Mouse (Mus musculus): ENCODE results near the gene Sec14l4. TPM values are rescaled to one million over a fixed set of nuclear protein-coding genes. Genes with fewer than 3 reads are reported as not detected.

The Sec14l4 gene
- polyA plus RNA-seq, 1 experiment = 0.17 TPM

- Histone ChIP-seq H3K4me3 (ENCODE audit: insufficient read depth, low read length) (no peak overlapping the region), H3K27ac (ENCODE audit: insufficient read depth, low read length) (no peak overlapping the region), H3K4me1 (ENCODE audit: control insufficient read depth, insufficient read depth, low read length) (peaks cover 3% of the 10 kb centered on the region; the same call in 1 of the 2 replicates)
- TF ChIP-seq CTCF (IDR thresholded peaks at IDR 0.05; ENCODE audit: extremely low read depth, insufficient read depth, low read length) (no peak), POLR2A (IDR thresholded peaks at IDR 0.05; ENCODE audit: extremely low read depth, insufficient read depth, low read length) (no peak)
Observed at GRCm38 (mm10) chr11:4023321-4023720, 7.9 kb upstream of the Sec14l4 start.

GRCm38 (mm10) chr11:4027066-4027465, 4.2 kb upstream of the Sec14l4 start:
- Histone ChIP-seq H3K4me1 (ENCODE audit: control insufficient read depth, insufficient read depth, low read length) (peaks cover 3% of the 10 kb centered on the region; the same call in 1 of the 2 replicates), H3K4me3 (ENCODE audit: insufficient read depth, low read length) (no peak overlapping the region), H3K27ac (ENCODE audit: insufficient read depth, low read length) (no peak overlapping the region)
- TF ChIP-seq POLR2A (IDR thresholded peaks at IDR 0.05; ENCODE audit: extremely low read depth, insufficient read depth, low read length) (no peak), CTCF (IDR thresholded peaks at IDR 0.05; ENCODE audit: extremely low read depth, insufficient read depth, low read length) (no peak)

GRCm38 (mm10) chr11:4027561-4028334, 3.5 kb upstream of the Sec14l4 start:
- peaks cover 3% of the 10 kb centered on the region; the same call in 1 of the 2 replicates for H3K4me1 ChIP-seq (ENCODE audit: control insufficient read depth, insufficient read depth, low read length)
- TF ChIP-seq CTCF (IDR thresholded peaks at IDR 0.05; ENCODE audit: extremely low read depth, insufficient read depth, low read length) (no peak), POLR2A (IDR thresholded peaks at IDR 0.05; ENCODE audit: extremely low read depth, insufficient read depth, low read length) (no peak)
- no peak overlapping the region for H3K4me3 ChIP-seq (ENCODE audit: insufficient read depth, low read length)

GRCm38 (mm10) chr11:4029343-4029742, 1.9 kb upstream of the Sec14l4 start:
- H3K27ac ChIP-seq (ENCODE audit: insufficient read depth, low read length) = no peak overlapping the region
- TF ChIP-seq CTCF (IDR thresholded peaks at IDR 0.05; ENCODE audit: extremely low read depth, insufficient read depth, low read length) = no peak
- no peak for TF ChIP-seq POLR2A (IDR thresholded peaks at IDR 0.05; ENCODE audit: extremely low read depth, insufficient read depth, low read length)
- no peak overlapping the region for H3K4me3 ChIP-seq (ENCODE audit: insufficient read depth, low read length)
- peaks cover 3% of the 10 kb centered on the region; the same call in 1 of the 2 replicates for H3K4me1 ChIP-seq (ENCODE audit: control insufficient read depth, insufficient read depth, low read length)

More at GRCm38 (mm10) chr11:4027561-4028334, 3.5 kb upstream of the Sec14l4 start:
- H3K27ac ChIP-seq (ENCODE audit: insufficient read depth, low read length) = no peak overlapping the region

GRCm38 (mm10) chr11:4031961-4032360, 699 bp downstream of the Sec14l4 start:
- H3K4me3 ChIP-seq (ENCODE audit: insufficient read depth, low read length) = no peak overlapping the region
- peaks cover 3% of the 10 kb centered on the region; the same call in 1 of the 2 replicates for H3K4me1 ChIP-seq (ENCODE audit: control insufficient read depth, insufficient read depth, low read length)
- TF ChIP-seq CTCF (IDR thresholded peaks at IDR 0.05; ENCODE audit: extremely low read depth, insufficient read depth, low read length) (no peak), POLR2A (IDR thresholded peaks at IDR 0.05; ENCODE audit: extremely low read depth, insufficient read depth, low read length) (no peak)
- no peak overlapping the region for H3K27ac ChIP-seq (ENCODE audit: insufficient read depth, low read length)

- no peak overlapping the region for H3K27ac ChIP-seq (ENCODE audit: insufficient read depth, low read length)
- H3K4me3 ChIP-seq (ENCODE audit: insufficient read depth, low read length) = no peak overlapping the region
- TF ChIP-seq CTCF (IDR thresholded peaks at IDR 0.05; ENCODE audit: extremely low read depth, insufficient read depth, low read length) (no peak), POLR2A (IDR thresholded peaks at IDR 0.05; ENCODE audit: extremely low read depth, insufficient read depth, low read length) (no peak)
- no peaks in the 10 kb centered on the region for H3K4me1 ChIP-seq (ENCODE audit: control insufficient read depth, insufficient read depth, low read length)
Observed at GRCm38 (mm10) chr11:4033471-4033870, 2.2 kb downstream of the Sec14l4 start.

GRCm38 (mm10) chr11:4034169-4034568, 2.9 kb downstream of the Sec14l4 start:
- Histone ChIP-seq H3K27ac (ENCODE audit: insufficient read depth, low read length) (no peak overlapping the region), H3K4me1 (ENCODE audit: control insufficient read depth, insufficient read depth, low read length) (no peaks in the 10 kb centered on the region), H3K4me3 (ENCODE audit: insufficient read depth, low read length) (no peak overlapping the region)

GRCm38 (mm10) chr11:4035116-4035892, 4.0 kb downstream of the Sec14l4 start:
- no peak overlapping the region for H3K27ac ChIP-seq (ENCODE audit: insufficient read depth, low read length)
- no peak for TF ChIP-seq CTCF (IDR thresholded peaks at IDR 0.05; ENCODE audit: extremely low read depth, insufficient read depth, low read length)
- TF ChIP-seq POLR2A (IDR thresholded peaks at IDR 0.05; ENCODE audit: extremely low read depth, insufficient read depth, low read length) = no peak
- no peaks in the 10 kb centered on the region for H3K4me1 ChIP-seq (ENCODE audit: control insufficient read depth, insufficient read depth, low read length)
- H3K4me3 ChIP-seq (ENCODE audit: insufficient read depth, low read length) = no peak overlapping the region

More at GRCm38 (mm10) chr11:4034169-4034568, 2.9 kb downstream of the Sec14l4 start:
- TF ChIP-seq POLR2A (IDR thresholded peaks at IDR 0.05; ENCODE audit: extremely low read depth, insufficient read depth, low read length) = no peak
- no peak for TF ChIP-seq CTCF (IDR thresholded peaks at IDR 0.05; ENCODE audit: extremely low read depth, insufficient read depth, low read length)

- TF ChIP-seq POLR2A (IDR thresholded peaks at IDR 0.05; ENCODE audit: extremely low read depth, insufficient read depth, low read length) = no peak
- no peak for TF ChIP-seq CTCF (IDR thresholded peaks at IDR 0.05; ENCODE audit: extremely low read depth, insufficient read depth, low read length)
- Histone ChIP-seq H3K4me1 (ENCODE audit: control insufficient read depth, insufficient read depth, low read length) (no peaks in the 10 kb centered on the region), H3K27ac (ENCODE audit: insufficient read depth, low read length) (no peak overlapping the region), H3K4me3 (ENCODE audit: insufficient read depth, low read length) (no peak overlapping the region)
Observed at GRCm38 (mm10) chr11:4035916-4036315, 4.7 kb downstream of the Sec14l4 start.

Data from cortical plate, adult 2 months (tissue).